In the genomic region with DNA sequence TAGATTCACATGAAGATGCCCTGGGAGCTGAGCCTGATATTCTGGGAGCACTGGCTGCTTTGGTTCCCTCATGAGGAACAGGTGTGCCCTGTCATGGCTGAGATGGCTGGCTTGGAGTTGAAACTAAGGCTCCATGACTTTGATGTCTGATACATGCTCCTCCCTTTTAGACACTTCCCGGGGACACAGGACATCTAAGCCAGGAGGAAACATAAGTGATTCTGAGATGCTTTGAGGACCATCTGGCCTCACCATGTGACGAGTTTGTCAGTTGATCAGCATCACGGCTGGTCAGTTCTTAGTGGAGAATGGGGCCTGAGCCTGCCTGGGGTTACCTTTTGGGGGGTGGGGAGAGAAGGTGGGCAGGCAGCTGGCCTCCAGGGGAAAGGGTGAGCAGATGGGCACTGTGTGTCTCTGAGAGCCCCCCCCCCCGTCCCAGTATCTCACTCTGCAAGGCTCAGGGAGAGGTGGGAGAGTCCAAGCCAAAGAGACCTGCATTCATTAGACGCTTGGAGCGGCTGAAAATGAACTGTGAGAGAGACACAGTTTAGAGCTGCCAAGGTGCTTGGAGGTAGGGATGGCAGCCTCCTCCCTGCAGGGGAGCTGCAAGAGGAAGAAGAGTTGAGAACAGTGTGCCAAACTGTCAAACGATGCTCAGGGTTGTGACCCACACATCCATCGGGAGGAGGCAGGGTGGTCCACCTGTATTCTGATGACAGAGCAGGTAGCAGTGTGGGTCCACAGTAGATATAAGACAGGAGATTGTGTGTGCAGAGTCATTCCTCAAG, we compare ENCODE assay signal across 14 mouse cellular contexts.
"Had no signal": no experiment of that assay in that cellular context is flagged by ENCODE, and none has a peak within 500 bp of the region (broad histone marks: within the 10 kb centered on the region; RNA-seq: fewer than 3 reads in every experiment).

No protein-coding gene starts in this region.

- H3K36me3 ChIP-seq: limb, embryonic 13.5 days; neural tube, embryonic 13.5 days had no signal

- H3K4me2 ChIP-seq: limb, embryonic 13.5 days; neural tube, embryonic 13.5 days had no signal

- DNase-seq: kidney, adult 11 months; kidney, postnatal 36 days; layer of hippocampus, adult 9-11 months; layer of hippocampus, postnatal 36 days; lung, adult 18-20 months; midbrain, embryonic 14.5 days; retina, postnatal 1 day; right cerebral cortex, postnatal 4 days; spleen, adult 18-20 months; thymus, adult 18-20 months; thymus, postnatal 14 days had no signal

- H3K27ac ChIP-seq: limb, embryonic 13.5 days; liver, embryonic 14.5 days; neural tube, embryonic 13.5 days had no signal

- H3K9ac ChIP-seq: limb, embryonic 13.5 days; liver, embryonic 14.5 days; neural tube, embryonic 13.5 days had no signal

- H3K9me3 ChIP-seq: limb, embryonic 13.5 days; neural tube, embryonic 13.5 days had no signal

- H3K4me3 ChIP-seq: limb, embryonic 13.5 days; neural tube, embryonic 13.5 days had no signal
